Mouse (Mus musculus) lung, adult 2 months (tissue): Measurements from ENCODE around the gene Lrrc55. TPM values are rescaled to one million over a fixed set of nuclear protein-coding genes. Genes with fewer than 3 reads are reported as not detected.

ENCODE experiments used
- DNase-seq: peaks from one replicate; pipeline ENCODE4 v3.0.0; 2022
- H3K4me1 ChIP-seq: fragments of 200-500 bp; 2 replicates; pipeline ENCODE4 v1.6.1; 2011; ENCODE audit warnings: low read length; ENCODE audit not compliant: control insufficient read depth, insufficient read depth
- H3K4me3 ChIP-seq: fragments of 200-500 bp; replicated peaks from 2 replicates; pipeline ENCODE3; 2011; ENCODE audit warnings: low read depth, mild to moderate bottlenecking, control low read depth, low read length; ENCODE audit errors: extremely low read depth
- CTCF ChIP-seq: fragments of 200-500 bp; IDR thresholded peaks from 2 replicates; pipeline ENCODE4 v1.5.1; 2011; ENCODE audit warnings: mild to moderate bottlenecking, low read length, control low read depth; ENCODE audit not compliant: insufficient read depth
- POLR2A ChIP-seq: fragments of 200-500 bp; IDR thresholded peaks from 2 replicates; pipeline ENCODE4 v1.6.1; 2011; ENCODE audit warnings: low read depth, mild to moderate bottlenecking, control low read depth, low read length, borderline replicate concordance; ENCODE audit errors: extremely low read depth
- WGBS: fragments of 180-500 bp; shearing (Covaris S2); methylation state at CpG from one replicate; pipeline ENCODE4 v1.1.7; 2018; 5-methylcytosine and 5-hydroxymethylcytosine counted together
- polyA plus RNA-seq: library from polyadenylated mRNA; depleted of rRNA; stranded (reverse); fragments of >200 nt; gene quantifications from 2 replicates; pipeline ENCODE4 v1.2.3, GENCODE M21; 2012

The Lrrc55 gene
- polyA plus RNA-seq, 1 experiment = 0.21 TPM

GRCm38 (mm10) chr2:85216606-85217005, 19.6 kb upstream of the Lrrc55 start:
- no peaks in the 10 kb centered on the region for H3K4me1 ChIP-seq
- H3K4me3 ChIP-seq = no peak overlapping the region
- no peak for DNase-seq
- TF ChIP-seq CTCF (no peak), POLR2A (no peak)

- no peak for DNase-seq
- no peak overlapping the region for H3K4me3 ChIP-seq
- no peaks in the 10 kb centered on the region for H3K4me1 ChIP-seq
- WGBS = 90% methylated on average over 2 of the region's 2 CpGs
- TF ChIP-seq CTCF (no peak), POLR2A (no peak)
Measured at GRCm38 (mm10) chr2:85213746-85214145, 16.7 kb upstream of the Lrrc55 start.

GRCm38 (mm10) chr2:85209301-85209700, 12.3 kb upstream of the Lrrc55 start:
- 79% methylated on average over 5 of the region's 5 CpGs for WGBS
- no peak for TF ChIP-seq CTCF
- TF ChIP-seq POLR2A = no peak
- Histone ChIP-seq H3K4me1 (no peaks in the 10 kb centered on the region), H3K4me3 (no peak overlapping the region)
- DNase-seq = no peak

GRCm38 (mm10) chr2:85205170-85205569, 8.2 kb upstream of the Lrrc55 start:
- no peaks in the 10 kb centered on the region for H3K4me1 ChIP-seq
- H3K4me3 ChIP-seq = no peak overlapping the region
- 85% methylated on average over 8 of the region's 8 CpGs for WGBS
- no peak for DNase-seq
- no peak for TF ChIP-seq POLR2A
- no peak for TF ChIP-seq CTCF

- H3K4me1 ChIP-seq = no peaks in the 10 kb centered on the region
- DNase-seq = no peak
- WGBS = 9% methylated on average over 24 of the region's 24 CpGs
- H3K4me3 ChIP-seq = no peak overlapping the region
- TF ChIP-seq CTCF (no peak), POLR2A (no peak)
Measured at GRCm38 (mm10) chr2:85198011-85198965, 1.3 kb upstream of the Lrrc55 start.

- DNase-seq = no peak
- H3K4me1 ChIP-seq = no peaks in the 10 kb centered on the region
- whole genome bisulfite sequencing = 36% methylated on average over 1 of the region's 1 CpGs
- TF ChIP-seq CTCF = no peak
- TF ChIP-seq POLR2A = no peak
- no peak overlapping the region for H3K4me3 ChIP-seq
Measured at GRCm38 (mm10) chr2:85194566-85194965, 2.4 kb downstream of the Lrrc55 start.

GRCm38 (mm10) chr2:85187582-85188151, 9.3 kb downstream of the Lrrc55 start:
- no peaks in the 10 kb centered on the region for H3K4me1 ChIP-seq
- no peak for DNase-seq
- TF ChIP-seq POLR2A (no peak), CTCF (no peak)
- WGBS = 88% methylated on average over 6 of the region's 6 CpGs
- H3K4me3 ChIP-seq = no peak overlapping the region

GRCm38 (mm10) chr2:85178139-85178800, 18.7 kb downstream of the Lrrc55 start:
- no peak for TF ChIP-seq CTCF
- no peak for TF ChIP-seq POLR2A
- Histone ChIP-seq H3K4me1 (peaks cover 2% of the 10 kb centered on the region; the same call in 1 of the 2 replicates), H3K4me3 (no peak overlapping the region)
- WGBS = 33% methylated on average over 4 of the region's 4 CpGs
- DNase-seq = no peak

- no peak for DNase-seq
- WGBS = 80% methylated on average over 6 of the region's 6 CpGs
- TF ChIP-seq CTCF (no peak), POLR2A (no peak)
- Histone ChIP-seq H3K4me1 (peaks cover 2% of the 10 kb centered on the region), H3K4me3 (no peak overlapping the region)
Measured at GRCm38 (mm10) chr2:85173545-85173944, 23.5 kb downstream of the Lrrc55 start.

- 50% methylated on average over 2 of the region's 2 CpGs for WGBS
- H3K4me3 ChIP-seq = no peak overlapping the region
- H3K4me1 ChIP-seq = peaks cover 6% of the 10 kb centered on the region
- TF ChIP-seq POLR2A = no peak
- no peak for TF ChIP-seq CTCF
- no peak for DNase-seq
Measured at GRCm38 (mm10) chr2:85172763-85173103, 24.3 kb downstream of the Lrrc55 start.
